Mouse (Mus musculus) heart, adult 18-20 months (tissue): ENCODE results near the gene Ubr3. TPM values are rescaled to one million over a fixed set of nuclear protein-coding genes. Genes with fewer than 3 reads are reported as not detected.
"Not testable (repeated sequence)": the region's sequence is repeated elsewhere in the genome, so short reads cannot be mapped to it uniquely, and the experiment has no call there.

Source experiments
- DNase-seq, 2 experiments: peaks; one replicate each; pipeline ENCODE4 v3.0.0; 2021 to 2022; ENCODE audit warnings: mixed read lengths in 1 of 2
- total RNA-seq, 2 experiments: library from RNA; stranded (reverse); gene quantifications; 2 replicates each; pipeline ENCODE4 v1.2.3; 2021

Ubr3 gene
- total RNA-seq, 2 experiments from 2014 or later: 120 to 124 TPM

DNA sequence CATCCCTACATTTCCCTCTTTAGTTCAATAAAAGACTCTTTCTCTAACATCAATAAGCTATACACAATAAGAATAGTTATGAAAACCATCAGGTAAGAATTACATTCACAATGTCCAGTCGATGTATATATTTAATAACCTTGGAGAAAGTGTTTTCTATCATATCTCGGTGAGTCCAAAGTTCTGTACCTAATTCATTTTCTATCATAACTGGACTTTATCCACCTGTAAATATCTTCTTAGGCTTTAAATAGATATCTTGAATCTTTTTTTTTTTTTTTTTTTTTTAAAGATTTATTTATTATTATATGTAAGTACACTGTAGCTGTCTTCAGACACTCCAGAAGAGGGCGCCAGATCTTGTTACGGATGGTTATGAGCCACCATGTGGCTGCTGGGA lies 10.3 kb downstream of the Ubr3 start:
- DNase-seq: not testable (repeated sequence)

DNA sequence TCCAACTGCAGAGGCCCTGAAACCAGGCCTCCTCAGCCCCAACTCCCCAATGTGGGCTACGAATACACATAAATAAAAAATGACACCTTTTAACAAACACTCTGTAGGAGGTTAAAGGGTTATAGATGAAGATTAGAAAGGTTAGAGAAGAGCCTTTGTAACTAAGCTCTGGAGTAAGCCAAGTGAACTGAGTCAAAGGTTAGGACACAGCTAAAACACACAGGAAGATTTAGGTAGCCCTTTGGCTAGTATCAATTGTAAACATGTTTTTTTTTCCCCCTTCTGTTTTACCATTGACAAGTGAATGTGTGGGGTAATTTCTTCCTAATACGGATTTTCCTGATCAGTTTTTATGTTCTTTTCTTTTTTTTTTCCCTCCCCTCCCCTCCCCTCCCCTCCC lies 15.8 kb downstream of the Ubr3 start:
- no peak for DNase-seq

DNA sequence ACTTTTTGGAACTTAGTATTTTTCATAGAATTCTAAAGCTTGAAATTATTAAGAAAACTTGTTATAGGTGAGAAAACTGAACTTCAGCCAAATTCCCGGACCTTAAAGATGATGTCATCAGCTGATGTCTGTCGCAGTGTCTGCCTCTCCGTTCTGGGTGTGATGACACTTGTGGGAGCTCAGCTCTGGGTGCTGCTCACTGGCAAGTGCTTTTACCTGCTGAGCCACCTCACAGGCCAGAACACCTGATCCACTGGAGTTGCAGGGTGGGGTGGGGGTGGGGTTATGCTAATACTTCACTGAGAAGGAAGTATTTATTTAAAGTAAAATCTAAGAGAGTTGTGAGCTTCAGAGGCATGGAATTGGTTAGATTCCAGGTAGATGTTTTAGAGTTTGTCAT lies 20.3 kb downstream of the Ubr3 start:
- no peak for DNase-seq

- DNase-seq: no peak
Observed at GRCm38 (mm10) chr2:69924943-69925342, 27.9 kb downstream of the Ubr3 start.

GRCm38 (mm10) chr2:69936331-69936730 lies 39.3 kb downstream of the Ubr3 start:
- DNase-seq: no peak

DNA sequence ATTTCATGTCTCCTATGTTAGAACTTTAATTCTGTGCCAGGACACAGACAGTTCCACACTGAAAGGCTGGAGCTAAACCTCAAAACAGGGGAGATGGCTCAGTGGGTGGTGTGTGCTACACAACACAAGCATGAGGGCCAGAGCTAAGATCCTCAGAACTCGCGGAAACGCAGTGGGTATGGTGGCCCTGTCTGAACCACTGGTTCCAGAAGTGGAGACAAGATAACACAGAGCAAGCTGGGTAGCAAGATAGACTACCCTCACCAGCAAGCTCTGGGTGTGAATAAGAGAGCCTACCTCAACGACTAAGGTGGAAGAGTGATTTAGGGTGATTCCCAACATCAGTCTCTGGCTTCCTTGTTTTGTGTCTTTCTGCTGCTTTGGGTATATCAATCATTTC lies 42.2 kb downstream of the Ubr3 start:
- DNase-seq: no peak

DNA sequence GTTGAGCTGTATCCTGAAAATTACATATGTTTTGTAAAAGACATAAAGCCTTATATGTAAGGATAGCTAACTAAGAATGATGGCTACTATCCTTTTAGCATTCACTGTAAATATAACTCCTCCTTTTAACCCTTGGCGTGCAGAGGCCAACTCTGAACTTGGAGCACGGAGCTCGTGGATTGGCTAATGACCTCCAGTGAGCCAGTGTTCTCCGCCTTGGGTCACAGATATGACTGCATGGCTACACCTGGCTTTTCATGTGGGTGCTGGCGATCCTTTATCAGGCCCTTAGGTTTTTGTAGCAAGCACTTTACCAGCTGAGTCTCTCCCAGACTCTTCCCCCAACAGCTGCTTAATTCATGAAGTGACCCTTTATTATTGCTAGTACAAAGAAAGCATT lies 42.6 kb downstream of the Ubr3 start:
- no peak for DNase-seq

DNA sequence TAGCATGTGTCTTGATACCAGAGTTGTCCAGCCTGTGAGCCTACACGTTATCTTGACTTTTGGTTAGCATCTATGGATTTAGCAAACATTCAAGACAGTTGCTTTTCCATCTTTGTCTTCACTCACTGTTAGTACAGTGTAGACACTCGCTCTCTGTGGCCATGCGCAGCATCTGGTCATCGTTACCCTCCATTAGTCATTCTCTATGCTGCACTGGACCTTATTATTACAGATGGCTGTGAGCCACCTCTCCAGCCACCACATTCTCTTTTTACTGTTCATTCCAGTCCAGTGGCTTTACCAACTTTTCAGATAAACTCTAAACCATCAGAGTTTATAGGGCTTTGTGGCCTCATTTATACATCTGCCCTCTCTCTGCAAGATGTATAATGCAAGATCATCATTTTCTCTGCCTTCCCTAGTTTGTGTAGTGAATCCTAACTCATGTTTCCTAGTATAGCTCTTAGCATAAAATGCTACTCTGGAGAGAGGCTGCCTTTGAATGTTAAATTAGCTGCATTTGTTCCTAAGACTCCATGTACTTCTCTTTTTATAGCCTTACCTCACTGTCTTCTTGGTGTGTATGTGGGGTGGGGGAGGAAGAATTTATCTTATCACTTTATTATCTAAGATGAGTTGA lies 44.5 kb downstream of the Ubr3 start:
- no peak for DNase-seq

GRCm38 (mm10) chr2:69952849-69953248 lies 55.8 kb downstream of the Ubr3 start:
- no peak for DNase-seq

GRCm38 (mm10) chr2:69955635-69956034 lies 58.6 kb downstream of the Ubr3 start:
- DNase-seq: peak in 1 of 2 experiments; percentile 35

GRCm38 (mm10) chr2:69957622-69958021 lies 60.6 kb downstream of the Ubr3 start:
- no peak for DNase-seq

DNA sequence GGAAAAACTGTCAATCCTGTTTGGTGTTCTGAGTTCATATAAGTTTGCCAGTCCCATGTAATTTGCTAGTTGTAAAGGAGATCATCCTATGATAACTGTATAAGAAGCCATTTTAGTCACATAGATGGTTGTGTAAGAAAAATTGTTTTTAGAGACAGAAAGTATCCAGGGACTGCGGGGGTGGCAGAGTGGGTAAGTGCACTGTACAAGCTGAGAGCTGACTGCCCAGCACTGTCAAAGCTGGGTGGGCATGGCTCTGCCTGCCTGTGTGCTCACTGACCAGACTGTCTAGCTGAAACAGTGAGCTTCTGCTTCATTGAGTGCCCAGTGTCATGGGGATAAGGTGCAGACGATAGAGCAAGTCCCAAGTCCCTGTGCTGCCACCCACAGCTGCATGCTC lies 77.8 kb downstream of the Ubr3 start:
- no peak for DNase-seq

GRCm38 (mm10) chr2:69989224-69989623 lies 92.2 kb downstream of the Ubr3 start:
- no peak for DNase-seq

DNA sequence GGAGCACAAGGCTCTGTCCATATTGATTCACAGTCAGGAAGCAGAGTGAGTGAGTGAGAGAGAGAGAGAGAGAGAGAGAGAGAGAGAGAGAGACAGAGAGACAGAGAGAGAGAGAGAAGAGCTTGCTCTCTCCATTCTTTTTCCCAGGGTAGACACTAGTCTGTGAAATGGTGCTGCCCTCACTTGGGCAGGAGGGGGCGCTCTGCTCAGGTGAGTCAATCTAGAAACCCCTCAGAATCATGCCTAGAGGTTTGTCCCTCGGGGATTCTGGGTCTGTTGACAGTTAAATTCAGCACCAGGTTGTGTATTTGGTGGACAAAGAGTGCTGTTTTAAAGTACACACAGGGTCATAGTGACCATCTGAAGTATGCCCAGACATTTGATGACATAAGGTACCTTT lies 93.6 kb downstream of the Ubr3 start:
- no peak for DNase-seq

DNA sequence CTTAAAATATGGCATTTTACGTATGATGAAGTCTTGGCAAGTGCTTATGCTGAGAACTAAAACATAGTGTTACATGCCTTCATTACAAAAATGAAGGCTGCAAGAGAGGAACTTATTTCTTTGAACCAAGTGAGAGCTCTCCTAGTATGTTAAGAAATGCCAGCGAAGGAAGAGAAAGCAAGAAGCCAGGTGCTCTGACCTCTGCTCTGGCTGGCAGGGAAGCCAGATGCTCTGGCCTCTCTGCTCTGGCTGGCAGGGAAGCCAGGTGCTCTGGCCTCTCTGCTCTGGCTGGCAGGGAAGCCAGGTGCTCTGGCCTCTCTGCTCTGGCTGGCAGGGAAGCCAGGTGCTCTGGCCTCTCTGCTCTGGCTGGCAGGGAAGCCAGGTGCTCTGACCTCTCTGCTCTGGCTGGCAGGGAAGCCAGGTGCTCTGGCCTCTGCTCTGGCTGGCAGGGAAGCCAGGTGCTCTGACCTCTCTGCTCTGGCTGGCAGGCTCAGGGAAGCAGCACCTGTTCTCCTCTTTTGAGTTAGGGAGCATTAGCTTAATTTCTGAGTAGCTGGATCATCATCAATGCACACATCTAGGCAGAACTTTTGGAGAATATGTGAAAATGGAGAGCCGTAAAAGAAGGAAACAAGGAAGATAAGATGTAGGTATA lies 97.2 kb downstream of the Ubr3 start:
- not testable (repeated sequence) for DNase-seq

DNA sequence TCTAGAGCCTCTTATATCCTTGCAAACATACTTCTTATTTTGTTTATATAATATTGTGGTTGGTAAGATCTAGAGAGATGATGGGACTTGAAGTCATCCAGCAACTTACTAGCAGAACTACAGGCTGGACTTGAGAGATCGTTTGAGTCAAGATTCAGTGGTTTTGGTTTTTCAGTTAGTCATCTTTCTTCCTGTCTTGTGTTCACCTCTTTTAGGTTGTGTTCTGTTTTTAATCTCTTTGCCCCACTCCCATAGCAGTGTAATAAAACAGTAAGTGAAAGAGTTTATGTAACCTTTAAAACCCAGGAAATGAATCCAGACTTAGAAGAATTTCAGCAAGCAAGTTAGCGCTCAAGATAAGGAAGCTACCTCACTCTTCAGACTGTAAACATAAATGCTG lies 97.7 kb downstream of the Ubr3 start:
- no peak for DNase-seq

GRCm38 (mm10) chr2:69999097-69999770 lies 102.2 kb downstream of the Ubr3 start:
- DNase-seq: no peak

GRCm38 (mm10) chr2:70000316-70000715 lies 103.3 kb downstream of the Ubr3 start:
- DNase-seq: no peak

DNA sequence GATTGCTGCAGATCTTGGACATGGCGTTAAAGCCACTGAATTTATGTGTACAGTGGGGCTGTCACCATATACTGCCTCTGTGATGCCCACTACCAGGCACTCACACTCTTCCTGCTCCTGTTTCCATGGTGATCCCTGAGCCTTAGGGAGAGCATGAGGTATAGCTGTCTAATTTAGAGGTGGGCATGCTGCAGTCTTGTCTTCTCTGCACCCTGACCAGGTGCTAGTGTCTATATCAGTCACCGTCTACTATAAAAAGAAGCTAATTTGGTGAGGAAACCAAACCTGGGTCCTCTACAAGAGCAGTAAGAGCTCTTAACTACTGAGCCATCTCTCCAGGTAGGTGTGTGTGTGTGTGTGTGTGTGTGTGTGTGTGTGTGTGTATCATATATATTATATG lies 109.4 kb downstream of the Ubr3 start:
- no peak for DNase-seq

- no peak for DNase-seq
Observed at GRCm38 (mm10) chr2:70012941-70013340, 115.9 kb downstream of the Ubr3 start.

DNA sequence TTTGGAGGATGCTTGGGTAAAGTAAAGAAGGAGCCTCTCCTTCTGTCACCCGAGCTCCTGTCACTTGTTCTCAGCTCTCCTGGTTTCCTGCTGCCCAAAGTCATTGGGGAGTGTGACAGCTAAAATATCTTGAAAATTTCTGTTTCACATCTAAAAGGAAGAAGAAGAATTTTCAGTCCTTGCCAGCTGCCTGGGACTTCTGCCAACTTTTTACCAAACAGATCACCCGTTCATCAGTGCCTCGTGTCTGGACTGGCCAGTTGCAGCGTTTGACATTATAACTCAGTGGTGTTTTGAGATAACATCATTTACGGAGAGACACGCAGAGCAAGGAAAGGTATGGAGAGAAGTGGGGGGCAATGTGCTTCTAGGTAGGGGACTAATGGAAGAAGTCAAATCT lies 121.2 kb downstream of the Ubr3 start:
- peak; percentile 21 to 43 for DNase-seq

DNA sequence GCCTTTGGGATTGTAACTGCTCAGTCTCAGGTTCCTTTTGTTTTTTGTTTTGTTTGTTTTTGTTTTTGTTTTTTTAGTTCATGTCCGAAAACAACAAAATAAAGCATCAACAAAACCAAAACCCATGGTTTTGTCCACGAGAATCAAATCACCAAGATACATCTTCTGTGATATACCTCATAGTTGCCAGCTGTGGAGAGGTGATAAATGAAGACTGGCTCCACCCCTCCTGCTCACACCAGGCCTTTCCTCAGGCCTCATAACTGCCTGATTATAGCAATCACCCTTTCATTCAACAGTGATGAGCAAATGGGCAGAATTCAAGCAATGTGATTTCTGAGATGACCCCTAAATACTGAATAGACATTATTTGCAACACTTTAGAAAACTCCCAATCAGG lies 127.4 kb downstream of the Ubr3 start:
- DNase-seq: no peak

DNA sequence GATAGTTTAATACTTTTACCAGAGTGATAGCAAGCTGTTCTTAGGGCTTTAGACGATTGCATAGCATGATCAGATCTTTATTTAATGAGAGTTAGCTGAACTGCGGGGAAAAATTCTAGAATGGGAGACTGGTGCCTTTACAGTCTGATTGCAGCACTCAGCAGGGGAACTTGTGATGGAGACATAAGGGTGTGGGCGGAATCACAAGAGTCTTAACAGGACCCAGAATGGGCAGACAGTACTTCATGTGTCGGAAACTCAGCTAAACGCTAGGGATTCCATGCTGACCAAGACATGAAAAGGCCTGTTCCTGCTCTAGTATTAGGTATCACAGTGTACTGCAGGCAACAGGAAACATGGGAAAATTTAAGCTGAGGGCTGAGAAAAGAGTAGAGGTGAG lies 128.7 kb downstream of the Ubr3 start:
- no peak for DNase-seq

- DNase-seq: no peak
Observed at GRCm38 (mm10) chr2:70031472-70031871, 134.4 kb downstream of the Ubr3 start.
